Mouse (Mus musculus): ENCODE data around the gene Ush1g. TPM values are rescaled to one million over a fixed set of nuclear protein-coding genes. Genes with fewer than 3 reads are reported as not detected.

The Ush1g gene
- total RNA-seq, 2 experiments from 2014 or later = not detected

- DNase-seq (ENCODE audit: low spot score in 2 of 2) = no peak
These were observed 31.5 kb downstream of the Ush1g start for GRCm38 (mm10) chr11:115290314-115290713.

- DNase-seq (ENCODE audit: low spot score in 2 of 2) = no peak
These were observed 32.0 kb downstream of the Ush1g start for GRCm38 (mm10) chr11:115289885-115290284.

- DNase-seq (ENCODE audit: low spot score in 2 of 2) = no peak
These were observed 33.5 kb downstream of the Ush1g start for GRCm38 (mm10) chr11:115288305-115288704.

DNA sequence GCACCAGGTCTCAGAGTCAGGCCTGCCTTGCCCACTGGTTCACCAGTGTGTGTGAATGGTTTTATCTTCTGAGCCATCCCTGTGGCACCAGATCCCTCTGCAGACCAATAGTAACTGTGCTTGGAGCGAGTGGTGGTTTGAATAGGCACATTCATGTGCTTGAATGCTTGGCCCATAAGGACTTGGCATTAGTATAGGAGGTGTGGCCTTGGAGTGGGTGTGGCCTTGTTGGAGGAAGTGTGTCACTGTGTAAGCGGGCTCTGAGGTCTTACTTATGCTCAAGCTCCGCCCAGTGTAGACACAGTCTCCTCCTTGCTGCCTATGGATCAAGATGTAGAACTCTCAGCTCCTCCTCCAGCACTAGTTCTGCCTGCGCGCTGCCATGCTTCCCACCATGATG lies 34.5 kb downstream of the Ush1g start:
- no peak for DNase-seq (ENCODE audit: low spot score in 2 of 2)

DNA sequence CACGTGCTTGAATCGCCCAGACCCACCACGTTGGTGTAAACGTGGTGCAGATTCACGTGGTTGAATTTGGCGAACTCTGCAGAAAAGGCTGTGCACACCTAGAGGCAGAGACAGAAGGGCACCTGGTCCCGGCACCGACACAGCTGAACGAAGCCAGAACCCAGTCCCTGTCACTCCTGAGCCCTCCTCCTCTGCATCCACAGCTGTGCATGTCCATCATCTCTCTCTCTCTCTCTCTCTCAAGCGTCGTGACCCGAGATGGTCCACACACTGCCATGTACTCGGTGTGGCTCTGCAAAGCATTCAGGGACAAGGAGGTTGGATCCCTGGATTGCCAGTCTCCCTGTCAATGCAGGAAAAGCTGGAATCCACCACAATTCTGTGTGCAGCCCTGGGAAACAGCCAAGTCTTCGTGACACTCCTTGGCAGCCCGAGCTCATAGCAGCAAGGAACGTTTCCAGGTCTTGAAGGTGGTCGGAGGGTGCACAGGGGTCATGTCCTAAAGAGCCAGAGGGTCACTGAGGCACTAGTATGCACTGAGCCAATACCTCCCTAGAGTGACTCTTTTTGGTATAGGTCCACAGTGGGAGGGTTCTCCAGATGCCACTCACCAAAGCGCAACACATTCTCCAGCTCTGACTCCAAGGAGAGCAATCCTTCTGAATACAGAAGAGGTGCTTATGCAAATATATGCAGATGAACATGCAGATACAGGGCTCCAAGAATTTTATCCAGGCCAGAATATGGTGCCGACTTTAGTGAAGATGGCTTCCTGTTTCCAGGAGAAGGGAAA lies 35.4 kb downstream of the Ush1g start:
- no peak for DNase-seq (ENCODE audit: low spot score in 2 of 2)

GRCm38 (mm10) chr11:115285282-115285681 lies 36.6 kb downstream of the Ush1g start:
- no peak for DNase-seq (ENCODE audit: low spot score in 2 of 2)

DNA sequence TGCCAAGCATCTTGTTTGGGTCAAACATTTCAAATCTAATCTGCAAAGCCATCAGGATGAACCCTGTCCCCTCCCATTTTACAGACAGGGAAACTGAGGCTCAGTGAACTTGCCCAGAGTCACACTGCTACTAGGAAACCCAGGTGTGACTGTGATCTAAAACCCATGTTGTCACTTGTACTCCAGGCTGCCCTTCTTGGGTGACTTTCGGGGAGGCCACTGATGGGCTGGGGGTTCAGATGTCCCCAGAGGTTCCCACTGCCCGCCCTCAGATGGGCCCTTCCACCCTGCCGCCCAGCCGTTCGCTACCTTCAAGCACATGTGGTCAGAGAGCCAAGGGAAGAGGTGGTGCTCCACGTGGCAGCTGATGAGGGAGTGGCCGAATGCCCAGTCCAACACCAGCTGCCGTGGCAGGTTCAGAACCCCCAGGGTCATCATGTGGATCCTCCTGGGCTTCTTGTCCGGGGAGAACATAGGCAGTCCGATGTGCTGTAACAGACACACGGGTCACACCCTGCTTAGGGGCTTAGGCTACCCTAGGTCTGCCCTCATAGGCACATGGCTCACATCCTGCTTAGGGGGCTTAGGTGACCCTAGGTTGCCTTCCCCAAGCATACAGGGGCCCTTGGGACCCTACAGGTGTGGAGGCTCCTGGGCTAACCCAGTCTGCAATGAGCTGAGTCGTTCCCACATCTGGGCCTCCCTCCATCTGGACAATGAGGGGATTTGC lies 37.8 kb downstream of the Ush1g start:
- DNase-seq (ENCODE audit: low spot score in 2 of 2) = no peak

DNA sequence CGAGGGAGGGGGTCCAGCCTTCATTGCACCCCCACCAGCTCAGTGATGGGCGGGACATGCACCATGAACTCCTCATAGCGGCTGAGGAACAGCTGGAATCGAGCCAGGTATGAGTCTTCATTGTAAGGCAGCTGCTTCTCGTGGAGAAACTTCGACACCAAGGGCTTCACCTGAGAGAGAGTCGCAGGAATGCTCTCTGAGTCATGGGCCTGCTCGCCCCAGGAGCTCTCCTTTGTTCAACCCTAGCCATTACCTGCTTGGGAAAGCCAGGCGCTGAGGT lies 38.4 kb downstream of the Ush1g start:
- DNase-seq (ENCODE audit: low spot score in 2 of 2) = no peak

DNA sequence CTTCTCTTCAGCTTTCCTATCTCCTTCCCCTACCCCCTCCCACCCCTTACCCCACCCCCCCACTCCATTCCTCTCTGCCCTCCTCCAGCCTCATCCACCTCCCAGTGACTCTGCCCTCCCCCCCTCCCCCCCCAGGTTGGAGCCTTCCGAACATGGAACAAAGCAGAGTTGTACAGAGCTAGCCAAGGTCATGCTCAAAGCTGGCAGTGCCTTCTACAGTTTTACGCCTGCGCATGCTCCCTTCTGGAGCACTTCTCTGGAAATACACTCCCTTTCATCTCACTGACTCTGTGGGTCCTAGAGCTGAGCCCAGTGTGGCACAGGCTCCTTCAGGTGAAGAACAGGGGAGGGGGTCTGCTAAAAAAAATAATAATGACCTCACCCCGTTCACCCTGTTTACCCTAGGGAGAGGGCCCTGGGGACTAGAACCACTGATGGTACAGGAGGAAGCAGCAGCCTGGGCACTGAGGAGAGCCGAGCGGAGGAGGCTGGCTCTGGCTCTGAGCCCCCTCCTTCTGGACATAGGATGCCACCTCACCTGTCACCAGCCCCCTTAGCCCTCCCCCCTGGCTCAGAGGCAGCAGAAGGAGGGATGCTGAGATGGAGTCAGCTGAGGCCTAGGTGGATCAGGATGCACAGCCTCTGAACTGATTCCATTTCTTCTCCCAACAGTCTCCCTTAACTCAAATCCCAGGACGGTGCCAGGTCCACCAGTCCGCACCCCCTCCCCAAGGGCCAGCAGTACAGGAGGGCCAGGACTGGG lies 38.9 kb downstream of the Ush1g start:
- no peak for DNase-seq (ENCODE audit: low spot score in 2 of 2)

DNA sequence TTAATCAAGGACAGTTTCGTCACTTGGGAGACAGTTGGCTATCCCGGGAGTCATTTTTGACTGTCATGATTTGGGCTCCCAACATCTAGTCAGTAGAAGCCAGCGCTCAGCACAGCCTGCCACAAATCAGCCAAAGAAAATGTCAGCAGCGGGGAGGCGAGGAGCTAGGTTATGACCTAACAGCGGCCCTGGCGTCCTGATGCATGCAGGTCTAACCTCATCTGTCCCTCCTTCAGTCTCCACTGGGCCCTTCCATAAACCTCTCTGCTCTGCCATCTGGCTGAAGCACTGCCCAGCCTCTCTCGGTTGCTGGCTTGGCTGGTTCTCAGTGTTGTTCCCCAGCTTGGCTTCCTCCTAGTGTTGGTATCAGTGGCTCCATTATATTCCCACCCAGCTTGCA lies 39.5 kb downstream of the Ush1g start:
- DNase-seq (ENCODE audit: low spot score in 2 of 2) = no peak

DNA sequence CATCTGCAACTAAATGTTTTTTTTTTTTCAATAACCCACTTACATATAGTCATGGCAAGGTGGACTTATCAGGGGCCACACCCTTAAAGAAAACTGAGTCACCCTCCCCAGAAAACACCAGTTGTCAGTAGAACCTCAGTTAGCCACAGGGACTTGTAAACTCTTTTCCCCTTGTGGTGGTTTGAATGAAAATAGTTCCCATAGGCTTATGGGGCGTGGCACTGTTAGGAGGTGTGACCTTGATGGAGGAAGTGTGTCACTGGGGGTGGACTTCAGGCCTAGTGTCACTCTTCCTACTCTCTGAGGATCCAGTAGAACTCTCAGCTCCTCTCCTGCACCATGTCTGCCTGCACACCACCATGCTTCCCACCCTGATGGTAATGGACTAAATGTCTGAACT lies 42.1 kb downstream of the Ush1g start:
- DNase-seq (ENCODE audit: low spot score in 2 of 2) = no peak

DNA sequence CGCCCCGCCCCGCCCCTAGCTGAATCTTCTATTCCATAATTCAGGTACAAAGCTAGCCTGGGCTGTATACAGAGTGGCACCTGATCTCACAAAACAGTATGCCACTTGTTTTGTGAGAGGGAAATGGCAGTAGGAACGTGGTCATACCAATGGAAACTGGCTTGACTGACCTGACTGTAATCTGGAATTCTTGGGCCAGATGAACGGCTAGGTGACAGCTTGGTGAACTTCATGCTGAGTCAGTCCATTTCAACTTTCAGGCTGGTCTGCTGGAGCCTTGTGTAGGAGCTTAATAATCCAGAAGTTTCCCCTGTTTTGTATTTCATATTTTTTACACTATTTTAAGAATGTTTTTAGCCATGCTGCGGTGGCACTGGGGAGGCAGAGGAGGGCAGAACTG lies 43.7 kb downstream of the Ush1g start:
- no peak for DNase-seq (ENCODE audit: low spot score in 2 of 2)

GRCm38 (mm10) chr11:115277604-115277975 lies 44.3 kb downstream of the Ush1g start:
- DNase-seq (ENCODE audit: low spot score in 2 of 2) = no peak

DNA sequence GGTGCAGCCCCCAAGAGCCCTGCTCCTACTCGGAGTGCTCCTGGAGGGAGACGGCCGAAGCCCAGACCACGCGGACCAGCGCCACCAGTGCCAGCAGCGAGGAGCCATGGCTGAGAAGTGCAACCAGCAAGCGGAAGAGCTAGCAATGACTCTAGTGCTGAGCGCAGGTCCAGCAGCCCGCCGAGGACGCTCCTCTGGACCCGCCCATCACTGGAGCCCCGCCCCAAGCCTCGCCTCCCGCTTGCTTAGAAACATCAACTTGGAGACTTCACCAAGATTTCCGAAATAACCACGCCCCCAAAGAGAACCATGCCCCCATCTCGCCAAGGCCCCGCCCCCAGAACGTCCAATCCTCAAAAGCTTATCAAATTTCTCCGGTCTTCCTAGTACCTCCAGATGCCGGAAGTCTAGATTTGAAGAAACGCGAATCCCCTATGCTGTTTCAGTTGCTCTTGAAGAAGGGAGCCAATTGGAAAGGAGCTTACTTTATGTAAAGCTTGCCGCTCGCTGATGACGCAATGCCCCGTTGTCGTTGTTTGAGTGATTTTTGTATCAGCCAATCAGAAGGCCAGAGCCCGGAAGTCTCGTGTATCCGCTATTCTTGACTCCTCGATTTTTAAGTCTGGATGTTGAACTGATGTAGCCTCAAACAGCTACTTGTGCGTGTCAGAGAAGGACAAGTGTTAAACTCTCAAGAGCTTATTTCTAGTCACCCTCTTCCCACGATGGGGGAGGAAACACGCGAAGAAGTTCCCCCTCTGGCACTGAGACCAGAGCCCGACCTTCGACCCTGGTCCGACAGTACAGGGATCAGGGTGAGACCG lies 44.8 kb downstream of the Ush1g start, which contains the start of gene Fdxr:
TSS of gene Fdxr (minus strand) at position 271 of the 824 bp plus-strand sequence.
- peak; percentile 92 to 98 for DNase-seq (ENCODE audit: low spot score in 2 of 2)

- DNase-seq (ENCODE audit: low spot score in 2 of 2) = no peak
These were observed 45.9 kb downstream of the Ush1g start for GRCm38 (mm10) chr11:115275954-115276353.

- DNase-seq (ENCODE audit: low spot score in 2 of 2) = no peak
These were observed 46.3 kb downstream of the Ush1g start for GRCm38 (mm10) chr11:115275509-115275908.

GRCm38 (mm10) chr11:115274771-115275170 lies 47.1 kb downstream of the Ush1g start:
- DNase-seq (ENCODE audit: low spot score in 2 of 2) = no peak

GRCm38 (mm10) chr11:115274178-115274577 lies 47.7 kb downstream of the Ush1g start:
- no peak for DNase-seq (ENCODE audit: low spot score in 2 of 2)

- DNase-seq (ENCODE audit: low spot score in 2 of 2) = no peak
These were observed 48.1 kb downstream of the Ush1g start for GRCm38 (mm10) chr11:115273735-115274134.

DNA sequence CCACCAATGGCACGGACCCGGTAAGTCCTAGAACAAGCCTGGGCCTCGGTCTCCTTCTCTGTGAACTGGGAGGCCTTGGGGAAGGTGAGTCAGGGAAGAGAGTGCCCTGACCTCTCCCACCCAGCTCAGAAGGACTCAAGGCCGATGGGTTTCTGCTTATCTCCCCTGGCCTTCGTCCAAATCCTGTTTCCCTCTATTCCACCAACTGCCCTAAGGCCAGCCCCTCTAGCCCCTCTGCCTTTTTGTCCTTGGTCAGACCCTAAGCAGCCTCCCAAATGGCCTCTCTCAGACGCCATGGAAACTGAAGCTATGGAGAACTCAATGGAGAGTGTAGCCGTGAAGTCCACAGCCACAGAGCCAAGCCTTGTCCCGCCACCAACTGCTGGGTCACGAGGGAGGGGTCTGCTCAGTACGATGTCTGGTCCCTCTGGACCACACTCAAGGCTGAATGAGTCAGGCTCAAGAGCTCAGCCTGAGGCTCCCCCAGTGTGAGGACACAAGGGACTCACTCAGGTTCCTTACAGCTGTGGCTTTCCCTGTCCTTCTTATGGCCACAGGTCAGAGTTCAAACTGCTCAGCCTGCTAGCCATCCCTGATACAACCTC lies 48.8 kb downstream of the Ush1g start:
- no peak for DNase-seq (ENCODE audit: low spot score in 2 of 2)

DNA sequence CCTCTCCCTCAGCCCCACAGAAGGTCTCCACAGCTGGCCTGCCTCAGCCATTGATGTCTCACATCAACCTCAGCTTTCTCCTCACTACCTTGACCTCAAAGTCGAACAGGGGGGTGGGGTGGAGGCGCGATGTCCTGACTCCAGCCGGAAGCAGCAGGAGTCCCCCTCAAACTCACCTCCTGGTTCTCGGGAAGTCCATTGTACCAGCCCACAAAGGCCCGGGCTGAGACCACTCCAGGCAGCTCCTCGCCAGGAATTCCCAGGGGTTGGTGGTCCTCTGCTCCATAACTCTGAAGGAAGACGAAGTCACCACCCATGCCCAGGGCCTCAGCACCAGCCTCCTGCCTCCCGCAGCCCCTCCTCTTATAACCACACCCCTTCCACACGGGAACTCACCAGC lies 50.4 kb downstream of the Ush1g start:
- DNase-seq (ENCODE audit: low spot score in 2 of 2) = no peak

Data from gastrocnemius, postnatal 4 days (tissue).